Mouse (Mus musculus) midbrain, embryonic 16.5 days (tissue): ENCODE data around the gene Vmn2r55. TPM values are rescaled to one million over a fixed set of nuclear protein-coding genes. Genes with fewer than 3 reads are reported as not detected.
"Not testable (repeated sequence)": the region's sequence is repeated elsewhere in the genome, so short reads cannot be mapped to it uniquely, and the experiment has no call there.

Source experiments
- ATAC-seq: fragments of 200-750 bp; cut with Nextera tagmentation; 2 replicates; pipeline ENCODE4 v1.8.0; 2017; ENCODE audit warnings: moderate TSS enrichment
- H3K27ac ChIP-seq: fragments of 300-500 bp; sonication (generic); 2 replicates; pipeline ENCODE4 v1.5.1; 2014; ENCODE audit warnings: mild to moderate bottlenecking, low read length, mixed read lengths
- H3K27me3 ChIP-seq: fragments of 300-500 bp; sonication (generic); 2 replicates; pipeline ENCODE4 v1.6.1; 2014; ENCODE audit warnings: low read depth, low read length, mixed read lengths; ENCODE audit not compliant: control insufficient read depth, insufficient read depth
- H3K36me3 ChIP-seq: fragments of 300-500 bp; sonication (generic); 2 replicates; pipeline ENCODE4 v1.6.1; 2014; ENCODE audit warnings: mild to moderate bottlenecking, low read length, moderate library complexity, mixed read lengths; ENCODE audit not compliant: control insufficient read depth, insufficient read depth
- H3K4me1 ChIP-seq: fragments of 300-500 bp; sonication (generic); 2 replicates; pipeline ENCODE4 v1.6.1; 2014; ENCODE audit warnings: mild to moderate bottlenecking, low read length, mixed read lengths; ENCODE audit not compliant: control insufficient read depth, insufficient read depth
- H3K4me2 ChIP-seq: fragments of 300-500 bp; sonication (generic); 2 replicates; pipeline ENCODE4 v1.6.1; 2014; ENCODE audit warnings: mild to moderate bottlenecking, low read length, mixed read lengths
- H3K4me3 ChIP-seq: fragments of 300-500 bp; sonication (generic); 2 replicates; pipeline ENCODE4 v1.5.1; 2014; ENCODE audit warnings: low read depth, mild to moderate bottlenecking, low read length, moderate library complexity, mixed read lengths
- H3K9ac ChIP-seq: fragments of 300-500 bp; sonication (generic); 2 replicates; pipeline ENCODE4 v1.6.1; 2014; ENCODE audit warnings: low read depth, low read length, mixed read lengths
- H3K9me3 ChIP-seq: fragments of 300-500 bp; sonication (generic); replicated peaks from 2 replicates; pipeline ENCODE4 v1.6.1; 2014; ENCODE audit warnings: mild to moderate bottlenecking, low read length, mixed read lengths; ENCODE audit not compliant: control insufficient read depth, poor library complexity, severe bottlenecking
- WGBS: fragments of 180-500 bp; shearing (Covaris S2); extraction: QIAGEN DNeasy Blood & Tissue Kit; methylation state at CpG from one replicate; pipeline ENCODE4 v1.1.7; 2014; 5-methylcytosine and 5-hydroxymethylcytosine counted together
- polyA plus RNA-seq: library from polyadenylated mRNA; unstranded; fragments of >200 nt; fragmentation: Nextera tagmentation; extraction: Ambion mirVana; gene quantifications from 2 replicates; pipeline ENCODE4 v1.2.1, GENCODE M21; 2015

The Vmn2r55 gene
- polyA plus RNA-seq, result not detected in 2 replicates

DNA sequence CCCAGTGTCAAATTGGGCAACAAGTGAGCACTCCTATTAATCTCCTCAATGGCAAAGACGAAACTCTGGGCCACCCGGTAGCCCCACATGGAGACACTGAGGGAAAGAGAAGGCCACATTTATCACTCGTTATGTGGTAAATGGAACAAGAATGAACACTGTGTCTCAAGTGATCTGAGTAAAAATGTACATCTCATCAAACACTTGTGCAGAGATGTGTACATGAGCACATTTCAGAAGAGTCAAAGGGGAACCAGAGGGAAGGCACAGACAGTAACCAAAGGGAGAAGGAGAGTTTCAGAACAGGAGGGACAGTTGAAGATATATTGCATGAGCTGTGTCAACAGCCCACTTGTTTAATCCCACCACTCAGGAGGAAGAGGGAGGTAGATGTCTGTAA is at the start of gene Vmn2r55:
Gene Vmn2r55 (minus strand): TSS at position 101 of the 400 bp plus-strand sequence.
- not testable (repeated sequence) for H3K9ac ChIP-seq, H3K27me3 ChIP-seq, H3K27ac ChIP-seq, H3K4me3 ChIP-seq, ATAC-seq, H3K36me3 ChIP-seq, H3K4me2 ChIP-seq, H3K9me3 ChIP-seq, H3K4me1 ChIP-seq
- 85% methylated on average over 3 of the region's 3 CpGs for WGBS

DNA sequence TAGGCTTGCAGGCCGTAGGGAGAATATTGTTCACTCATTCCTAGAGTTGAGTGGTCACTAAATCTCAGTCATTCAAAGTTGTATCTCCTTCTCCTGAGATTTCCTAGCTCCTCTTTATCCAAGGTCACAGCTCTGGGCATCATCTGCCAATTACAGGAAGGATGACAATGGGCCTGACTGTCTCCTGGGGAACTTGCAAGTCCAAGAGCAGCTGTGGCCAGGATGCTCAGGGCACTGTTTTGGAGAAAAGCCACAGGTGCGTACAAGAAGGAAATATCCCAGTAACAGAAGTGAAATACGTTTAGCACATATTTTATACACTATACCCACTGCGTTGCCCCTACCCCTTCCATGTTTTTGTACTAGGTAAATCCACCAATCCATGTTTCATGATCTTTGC is 44.6 kb downstream of the Vmn2r55 start, which contains the start of gene Vmn2r54:
Gene Vmn2r54 (minus strand): TSS at position 101 of the 400 bp plus-strand sequence.
- H3K4me2 ChIP-seq, H3K27ac ChIP-seq, H3K9me3 ChIP-seq, H3K9ac ChIP-seq, H3K4me1 ChIP-seq, H3K4me3 ChIP-seq, H3K27me3 ChIP-seq, ATAC-seq, H3K36me3 ChIP-seq: not testable (repeated sequence)
- WGBS, result 78% methylated on average over 3 of the region's 4 CpGs

DNA sequence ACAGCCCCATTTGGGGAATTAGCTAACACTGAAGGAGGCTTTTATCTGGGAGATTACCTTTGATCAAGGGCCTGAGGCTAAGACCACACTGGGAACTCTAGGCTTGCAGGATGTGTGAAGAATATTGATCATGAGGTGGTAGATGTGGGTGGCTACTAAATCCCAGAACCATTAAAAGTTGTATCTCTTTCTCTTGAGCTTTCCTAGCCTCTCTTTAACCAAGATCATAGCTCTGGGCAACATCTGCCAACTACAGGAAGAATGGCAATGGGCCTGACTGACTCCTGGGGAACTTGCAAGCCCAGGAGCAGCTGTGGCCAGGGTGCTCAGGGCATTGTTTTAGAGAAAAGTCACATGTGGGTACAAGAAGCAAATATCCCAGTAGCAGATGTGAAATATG is 76.1 kb downstream of the Vmn2r55 start, which contains the start of gene Vmn2r53:
Gene Vmn2r53 (minus strand): TSS at position 101 of the 400 bp plus-strand sequence.
- no peak for ATAC-seq
- H3K9ac ChIP-seq, result no peak within 1 kb of the TSS
- no peaks in the 10 kb centered on the region for H3K36me3 ChIP-seq
- H3K9me3 ChIP-seq, result peaks cover 27% of the 10 kb centered on the region
- H3K27me3 ChIP-seq, result no peaks in the 10 kb centered on the region
- no peaks in the 10 kb centered on the region for H3K4me1 ChIP-seq
- no peak within 1 kb of the TSS for H3K4me3 ChIP-seq
- no peak within 1 kb of the TSS for H3K27ac ChIP-seq
- H3K4me2 ChIP-seq, result no peak within 1 kb of the TSS

Other genes with a start within 250 kb of the Vmn2r55 start
- gene Zfp606, start 206.7 kb downstream of the Vmn2r55 start, polyA plus RNA-seq, result 45.6 and 50.9 TPM in 2 replicates
- gene 2900092C05Rik, start 172.5 kb downstream of the Vmn2r55 start, polyA plus RNA-seq, result not detected in 2 replicates
- 0.01 TPM in 1 of 2 replicates, not detected in the other for gene Vmn2r53, start 76.2 kb downstream of the Vmn2r55 start, polyA plus RNA-seq
- not detected in 2 replicates for gene Vmn2r54, start 44.7 kb downstream of the Vmn2r55 start, polyA plus RNA-seq
- not detected in 2 replicates for gene Vmn2r56, start 50.0 kb upstream of the Vmn2r55 start, polyA plus RNA-seq
- 39.1 and 44.4 TPM in 2 replicates for gene Zscan18, start 118.6 kb upstream of the Vmn2r55 start, polyA plus RNA-seq
- 32.6 and 33.9 TPM in 2 replicates for gene Zfp329, start 133.9 kb upstream of the Vmn2r55 start, polyA plus RNA-seq
- gene Zfp110, start 149.8 kb upstream of the Vmn2r55 start, polyA plus RNA-seq, result 30.1 and 30.6 TPM in 2 replicates
- 8.2 and 8.7 TPM in 2 replicates for gene Zfp128, start 196.2 kb upstream of the Vmn2r55 start, polyA plus RNA-seq
- 11.1 and 11.5 TPM in 2 replicates for gene Zscan22, start 212.8 kb upstream of the Vmn2r55 start, polyA plus RNA-seq
- 512 and 515 TPM in 2 replicates for gene Rps5, start 237.3 kb upstream of the Vmn2r55 start, polyA plus RNA-seq
- gene Rnf225, start 242.4 kb upstream of the Vmn2r55 start, polyA plus RNA-seq, result 0.98 and 1.2 TPM in 2 replicates